Mouse (Mus musculus) midbrain, embryonic 14.5 days (tissue): ENCODE measurements around the gene Ncoa1. TPM values are rescaled to one million over a fixed set of nuclear protein-coding genes. Genes with fewer than 3 reads are reported as not detected.
"Not testable (repeated sequence)": the region's sequence is repeated elsewhere in the genome, so short reads cannot be mapped to it uniquely, and the experiment has no call there.

Experiments used
- ATAC-seq: fragments of 200-750 bp; cut with Nextera tagmentation; 2 replicates; pipeline ENCODE4 v1.8.0; 2017; ENCODE audit warnings: moderate number of reproducible peaks, moderate library complexity; ENCODE audit not compliant: low FRiP score, low TSS enrichment
- DNase-seq: peaks from one replicate; pipeline ENCODE4 v3.0.0-alpha.2; 2015
- H3K27ac ChIP-seq: fragments of 300-500 bp; sonication (generic); replicated peaks from 2 replicates; pipeline ENCODE4 v1.5.1; 2014; ENCODE audit warnings: mild to moderate bottlenecking, low read depth, low read length, moderate library complexity
- H3K27me3 ChIP-seq: fragments of 300-500 bp; sonication (generic); 2 replicates; pipeline ENCODE4 v1.6.1; 2014; ENCODE audit warnings: low read length, control low read depth, mixed read lengths; ENCODE audit not compliant: control insufficient read depth, insufficient read depth
- H3K36me3 ChIP-seq: fragments of 300-500 bp; sonication (generic); 2 replicates; pipeline ENCODE4 v1.6.1; 2014; ENCODE audit warnings: low read length, control low read depth; ENCODE audit not compliant: control insufficient read depth, insufficient read depth
- H3K4me1 ChIP-seq: fragments of 300-500 bp; sonication (generic); 2 replicates; pipeline ENCODE4 v1.6.1; 2014; ENCODE audit warnings: mild to moderate bottlenecking, antibody characterized with exemption, low read length, control low read depth; ENCODE audit not compliant: control insufficient read depth, insufficient read depth
- H3K4me2 ChIP-seq: fragments of 300-500 bp; sonication (generic); 2 replicates; pipeline ENCODE4 v1.6.1; 2014; ENCODE audit warnings: mild to moderate bottlenecking, low read length, moderate library complexity
- H3K4me3 ChIP-seq: fragments of 300-500 bp; sonication (generic); replicated peaks from 2 replicates; pipeline ENCODE4 v1.5.1; 2014; ENCODE audit warnings: low read depth, low read length
- H3K9ac ChIP-seq: fragments of 300-500 bp; sonication (generic); replicated peaks from 2 replicates; pipeline ENCODE4 v1.6.1; 2014; ENCODE audit warnings: mild to moderate bottlenecking, low read length, moderate library complexity
- H3K9me3 ChIP-seq: fragments of 300-500 bp; sonication (generic); 2 replicates; pipeline ENCODE4 v1.6.1; 2016; ENCODE audit warnings: low read length, control low read depth, mixed read lengths; ENCODE audit not compliant: control insufficient read depth
- WGBS: fragments of 180-500 bp; shearing (Covaris S2); extraction: QIAGEN DNeasy Blood & Tissue Kit; methylation state at CpG from one replicate; pipeline ENCODE4 v1.1.7; 2014; 5-methylcytosine and 5-hydroxymethylcytosine counted together
- polyA plus RNA-seq: library from polyadenylated mRNA; unstranded; fragments of >200 nt; fragmentation: Nextera tagmentation; extraction: Ambion mirVana; gene quantifications from 2 replicates; pipeline ENCODE4 v1.2.1, GENCODE M21; 2014

The Ncoa1 gene
- polyA plus RNA-seq, 1 experiment from 2014 or later = 13.9 TPM

- Histone ChIP-seq H3K9me3 (no peaks in the 10 kb centered on the region), H3K4me3 (no peak overlapping the region), H3K36me3 (peaks cover 34% of the 10 kb centered on the region), H3K9ac (no peak overlapping the region), H3K27ac (no peak overlapping the region), H3K4me1 (no peaks in the 10 kb centered on the region), H3K27me3 (no peaks in the 10 kb centered on the region), H3K4me2 (no peak overlapping the region)
- 91% methylated on average over 16 of the region's 16 CpGs for WGBS
- ATAC-seq (no peak), DNase-seq (no peak)
Measured at GRCm38 (mm10) chr12:4252742-4253655, 224.0 kb downstream of the Ncoa1 start.

- H3K4me1 ChIP-seq = no peaks in the 10 kb centered on the region
- 86% methylated on average over 6 of the region's 6 CpGs for WGBS
- ATAC-seq (no peak), DNase-seq (no peak)
- no peak overlapping the region for H3K4me2 ChIP-seq
- H3K9me3 ChIP-seq = no peaks in the 10 kb centered on the region
- no peak overlapping the region for H3K4me3 ChIP-seq
- peaks cover 37% of the 10 kb centered on the region for H3K36me3 ChIP-seq
- H3K9ac ChIP-seq = no peak overlapping the region
- no peak overlapping the region for H3K27ac ChIP-seq
- H3K27me3 ChIP-seq = no peaks in the 10 kb centered on the region
Measured at GRCm38 (mm10) chr12:4249786-4250185, 227.2 kb downstream of the Ncoa1 start.

GRCm38 (mm10) chr12:4245742-4246141 is 231.2 kb downstream of the Ncoa1 start:
- DNase-seq (no peak), ATAC-seq (no peak)
- no peak overlapping the region for H3K27ac ChIP-seq
- no peak overlapping the region for H3K4me3 ChIP-seq
- WGBS = 88% methylated on average over 10 of the region's 10 CpGs
- no peaks in the 10 kb centered on the region for H3K9me3 ChIP-seq
- no peaks in the 10 kb centered on the region for H3K4me1 ChIP-seq
- H3K36me3 ChIP-seq = peaks cover 12% of the 10 kb centered on the region
- H3K4me2 ChIP-seq = no peak overlapping the region
- H3K9ac ChIP-seq = no peak overlapping the region
- no peaks in the 10 kb centered on the region for H3K27me3 ChIP-seq

- H3K27ac ChIP-seq = no peak overlapping the region
- peaks cover 7% of the 10 kb centered on the region; the same call in 1 of the 2 replicates for H3K36me3 ChIP-seq
- H3K4me2 ChIP-seq = no peak overlapping the region
- no peak overlapping the region for H3K9ac ChIP-seq
- no peak for ATAC-seq
- WGBS = 82% methylated on average over 2 of the region's 2 CpGs
- H3K4me1 ChIP-seq = no peaks in the 10 kb centered on the region
- H3K4me3 ChIP-seq = no peak overlapping the region
- no peaks in the 10 kb centered on the region for H3K9me3 ChIP-seq
- DNase-seq = no peak
- no peaks in the 10 kb centered on the region for H3K27me3 ChIP-seq
Measured at GRCm38 (mm10) chr12:4243805-4244204, 233.2 kb downstream of the Ncoa1 start.

DNA sequence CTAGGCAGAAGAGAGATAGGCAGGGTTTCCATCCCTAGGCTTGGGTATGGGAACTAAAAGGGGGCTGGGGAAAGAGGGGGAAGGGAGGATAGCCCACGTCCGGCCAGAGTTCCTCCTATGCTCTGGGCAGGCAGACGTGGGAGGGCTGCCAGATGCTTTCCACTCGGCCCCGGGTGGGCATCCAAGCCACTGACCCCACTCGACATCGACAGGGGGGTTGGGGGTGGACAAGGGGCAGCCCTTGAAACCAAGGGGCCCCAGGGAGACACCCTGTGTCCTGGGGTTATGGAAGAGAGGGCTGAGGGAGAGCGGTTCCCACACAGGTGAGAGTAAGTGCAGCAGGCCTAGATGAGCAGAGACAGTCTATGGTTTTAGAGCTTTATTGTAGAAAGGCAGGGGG is 236.7 kb downstream of the Ncoa1 start:
- 80% methylated on average over 8 of the region's 8 CpGs for WGBS
- not testable (repeated sequence) for H3K9ac ChIP-seq, H3K27me3 ChIP-seq, H3K27ac ChIP-seq, H3K9me3 ChIP-seq, DNase-seq, H3K4me1 ChIP-seq, H3K4me3 ChIP-seq, H3K4me2 ChIP-seq, ATAC-seq, H3K36me3 ChIP-seq

DNA sequence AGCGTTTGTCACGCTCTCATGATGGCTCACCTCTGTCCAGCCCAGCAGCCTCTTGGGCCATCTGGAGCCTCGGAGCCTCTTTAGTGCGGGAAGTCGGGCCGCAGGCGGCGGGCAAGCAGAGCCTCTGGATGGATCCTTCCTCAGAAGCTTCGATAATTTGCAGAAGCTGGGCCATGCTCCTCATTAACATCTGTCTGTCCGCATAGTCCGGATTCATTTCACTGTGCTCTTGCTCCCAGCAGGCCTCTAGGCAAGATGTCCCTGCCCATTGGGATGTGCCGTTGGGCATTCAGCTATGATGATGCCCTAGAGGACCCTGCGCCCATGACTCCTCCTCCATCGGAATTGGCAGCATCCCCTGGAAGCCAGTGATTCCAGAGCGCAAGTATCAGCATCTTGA is 239.5 kb downstream of the Ncoa1 start:
- no peak for ATAC-seq
- H3K4me2 ChIP-seq = no peak overlapping the region
- H3K27me3 ChIP-seq = no peaks in the 10 kb centered on the region
- WGBS = 93% methylated on average over 15 of the region's 15 CpGs
- no peaks in the 10 kb centered on the region; the same call in 1 of the 2 replicates for H3K4me1 ChIP-seq
- H3K4me3 ChIP-seq = no peak overlapping the region
- DNase-seq = no peak
- no peak overlapping the region for H3K9ac ChIP-seq
- no peak overlapping the region for H3K27ac ChIP-seq
- H3K9me3 ChIP-seq = no peaks in the 10 kb centered on the region
- H3K36me3 ChIP-seq = no peaks in the 10 kb centered on the region

- Histone ChIP-seq H3K4me1 (no peaks in the 10 kb centered on the region; the same call in 1 of the 2 replicates), H3K36me3 (peaks cover 9% of the 10 kb centered on the region; the same call in 1 of the 2 replicates), H3K9ac (peak within 1 kb of the TSS; percentile 78), H3K27ac (peak within 1 kb of the TSS; percentile 98), H3K4me2 (peak within 1 kb of the TSS; percentile 75), H3K4me3 (peak within 1 kb of the TSS; percentile 66), H3K9me3 (no peaks in the 10 kb centered on the region), H3K27me3 (no peaks in the 10 kb centered on the region)
- peak; percentile 97 for DNase-seq
- ATAC-seq = peak; percentile 98
- WGBS = under 1% methylated on average over 50 of the region's 50 CpGs
Measured at GRCm38 (mm10) chr12:4233572-4234508, 243.1 kb downstream of the Ncoa1 start, which contains the start of the genes Ptrhd1 and Cenpo. Gene Ptrhd1, plus strand, starts transcription at chr12:4234027. Gene Cenpo, minus strand, starts transcription at chr12:4234294.

- ATAC-seq = no peak
- no peak overlapping the region for H3K9ac ChIP-seq
- no peak for DNase-seq
- no peaks in the 10 kb centered on the region for H3K27me3 ChIP-seq
- peak overlapping the region; percentile 66; the same call in 1 of the 2 replicates for H3K4me3 ChIP-seq
- H3K27ac ChIP-seq = no peak overlapping the region
- H3K4me1 ChIP-seq = no peaks in the 10 kb centered on the region; the same call in 1 of the 2 replicates
- WGBS = 62% methylated on average over 4 of the region's 4 CpGs
- peak overlapping the region; percentile 75 for H3K4me2 ChIP-seq
- H3K9me3 ChIP-seq = no peaks in the 10 kb centered on the region
- peaks cover 9% of the 10 kb centered on the region; the same call in 1 of the 2 replicates for H3K36me3 ChIP-seq
Measured at GRCm38 (mm10) chr12:4232777-4233176, 244.2 kb downstream of the Ncoa1 start.
